Mouse (Mus musculus) embryo, embryonic 11.5 days (tissue): Measurements from ENCODE around the gene Mex3d.

Experiments
- DNase-seq: peaks from one replicate; pipeline ENCODE4 v3.0.0-alpha.2; 2012; ENCODE audit warnings: low read depth, low spot score

The Mex3d gene

GRCm38 (mm10) chr10:80331636-80332524 lies 55.6 kb downstream of the Mex3d start:
- DNase-seq: no peak

GRCm38 (mm10) chr10:80330888-80331287 lies 56.6 kb downstream of the Mex3d start:
- no peak for DNase-seq
